Mouse (Mus musculus) hindbrain, embryonic 14.5 days (tissue): Measurements from ENCODE around the gene E2f7. TPM values are rescaled to one million over a fixed set of nuclear protein-coding genes. Genes with fewer than 3 reads are reported as not detected.
A peak's percentile ranks its signal among the peaks of the same experiment; 100 is the strongest.

Source experiments
- ATAC-seq: fragments of 200-750 bp; cut with Nextera tagmentation; 2 replicates; pipeline ENCODE4 v1.8.0; 2017; ENCODE audit warnings: moderate number of reproducible peaks, mild to moderate bottlenecking, moderate TSS enrichment, moderate library complexity; ENCODE audit not compliant: low FRiP score
- DNase-seq: peaks from one replicate; pipeline ENCODE4 v3.0.0-alpha.2; 2015; ENCODE audit warnings: low spot score
- H3K27ac ChIP-seq: fragments of 300-500 bp; sonication (generic); 2 replicates; pipeline ENCODE4 v1.5.1; 2014; ENCODE audit warnings: mild to moderate bottlenecking, moderate library complexity
- H3K27me3 ChIP-seq: fragments of 300-500 bp; sonication (generic); 2 replicates; pipeline ENCODE4 v1.6.1; 2014; ENCODE audit warnings: mild to moderate bottlenecking, low read length, mixed read lengths; ENCODE audit not compliant: control insufficient read depth, insufficient read depth
- H3K36me3 ChIP-seq: fragments of 300-500 bp; sonication (generic); replicated peaks from 2 replicates; pipeline ENCODE4 v1.6.1; 2014; ENCODE audit not compliant: control insufficient read depth, insufficient read depth
- H3K4me1 ChIP-seq: fragments of 300-500 bp; sonication (generic); replicated peaks from 2 replicates; pipeline ENCODE4 v1.6.1; 2014; ENCODE audit warnings: antibody characterized with exemption, low read length, mixed read lengths; ENCODE audit not compliant: control insufficient read depth, insufficient read depth
- H3K4me2 ChIP-seq: fragments of 300-500 bp; sonication (generic); replicated peaks from 2 replicates; pipeline ENCODE4 v1.6.1; 2014; ENCODE audit warnings: mild to moderate bottlenecking, moderate library complexity
- H3K4me3 ChIP-seq: fragments of 300-500 bp; sonication (generic); replicated peaks from 2 replicates; pipeline ENCODE4 v1.5.1; 2014; ENCODE audit warnings: mild to moderate bottlenecking, low read length
- H3K9ac ChIP-seq: fragments of 300-500 bp; sonication (generic); 2 replicates; pipeline ENCODE4 v1.6.1; 2014
- H3K9me3 ChIP-seq: fragments of 300-500 bp; sonication (generic); 2 replicates; pipeline ENCODE4 v1.6.1; 2016; ENCODE audit warnings: low read length; ENCODE audit not compliant: control insufficient read depth
- WGBS: fragments of 180-500 bp; shearing (Covaris S2); extraction: QIAGEN DNeasy Blood & Tissue Kit; methylation state at CpG from one replicate; pipeline ENCODE4 v1.1.7; 2014; 5-methylcytosine and 5-hydroxymethylcytosine counted together
- polyA plus RNA-seq: library from polyadenylated mRNA; unstranded; fragments of >200 nt; fragmentation: Nextera tagmentation; extraction: Ambion mirVana; gene quantifications from 2 replicates; pipeline ENCODE4 v1.2.1, GENCODE M21; 2014

E2f7 gene
- polyA plus RNA-seq, 1 experiment from 2014 or later, result 7.3 TPM

- H3K4me2 ChIP-seq, result peak overlapping the region; percentile 41
- peak overlapping the region; percentile 10; the same call in 1 of the 2 replicates for H3K27ac ChIP-seq
- no peak overlapping the region for H3K4me3 ChIP-seq
- no peaks in the 10 kb centered on the region for H3K9me3 ChIP-seq
- WGBS, result 8% methylated on average over 12 of the region's 12 CpGs
- ATAC-seq, result peak; percentile 79
- DNase-seq, result peak; percentile 90
- H3K27me3 ChIP-seq, result no peaks in the 10 kb centered on the region
- H3K9ac ChIP-seq, result no peak overlapping the region
- no peaks in the 10 kb centered on the region for H3K4me1 ChIP-seq
- H3K36me3 ChIP-seq, result no peaks in the 10 kb centered on the region
These were observed 49.4 kb downstream of the E2f7 start for GRCm38 (mm10) chr10:110794564-110795205.

- Histone ChIP-seq H3K36me3 (no peaks in the 10 kb centered on the region), H3K9me3 (no peaks in the 10 kb centered on the region), H3K27ac (peak overlapping the region; percentile 10; the same call in 1 of the 2 replicates), H3K4me3 (no peak overlapping the region), H3K4me2 (peak overlapping the region; percentile 41; the same call in 1 of the 2 replicates), H3K4me1 (no peaks in the 10 kb centered on the region), H3K9ac (no peak overlapping the region), H3K27me3 (no peaks in the 10 kb centered on the region)
- DNase-seq, result no peak
- 81% methylated on average over 9 of the region's 9 CpGs for WGBS
- ATAC-seq, result peak; percentile 37
These were observed 50.1 kb downstream of the E2f7 start for GRCm38 (mm10) chr10:110795206-110795796.

- H3K27ac ChIP-seq, result no peak overlapping the region
- H3K4me3 ChIP-seq, result no peak overlapping the region
- H3K27me3 ChIP-seq, result no peaks in the 10 kb centered on the region
- no peak overlapping the region for H3K4me2 ChIP-seq
- 85% methylated on average over 3 of the region's 3 CpGs for WGBS
- ATAC-seq (no peak), DNase-seq (no peak)
- no peaks in the 10 kb centered on the region for H3K4me1 ChIP-seq
- H3K9me3 ChIP-seq, result no peaks in the 10 kb centered on the region
- H3K36me3 ChIP-seq, result no peaks in the 10 kb centered on the region
- no peak overlapping the region for H3K9ac ChIP-seq
These were observed 56.1 kb downstream of the E2f7 start for GRCm38 (mm10) chr10:110801296-110801695.

GRCm38 (mm10) chr10:110804279-110805024 lies 59.2 kb downstream of the E2f7 start:
- ATAC-seq, result no peak
- Histone ChIP-seq H3K27me3 (no peaks in the 10 kb centered on the region), H3K4me1 (no peaks in the 10 kb centered on the region), H3K27ac (no peak overlapping the region), H3K36me3 (no peaks in the 10 kb centered on the region), H3K9me3 (no peaks in the 10 kb centered on the region), H3K4me3 (no peak overlapping the region), H3K4me2 (no peak overlapping the region), H3K9ac (no peak overlapping the region)
- DNase-seq, result no peak
- WGBS, result 83% methylated on average over 11 of the region's 11 CpGs

- Histone ChIP-seq H3K36me3 (no peaks in the 10 kb centered on the region), H3K27ac (no peak overlapping the region), H3K4me1 (no peaks in the 10 kb centered on the region), H3K4me3 (no peak overlapping the region), H3K27me3 (no peaks in the 10 kb centered on the region), H3K9me3 (no peaks in the 10 kb centered on the region), H3K4me2 (no peak overlapping the region), H3K9ac (no peak overlapping the region)
- 68% methylated on average over 5 of the region's 5 CpGs for WGBS
- ATAC-seq, result no peak
- DNase-seq, result no peak
These were observed 59.9 kb downstream of the E2f7 start for GRCm38 (mm10) chr10:110805025-110805740.

GRCm38 (mm10) chr10:110806471-110806870 lies 61.2 kb downstream of the E2f7 start:
- ATAC-seq (no peak), DNase-seq (no peak)
- Histone ChIP-seq H3K9ac (no peak overlapping the region), H3K4me3 (no peak overlapping the region), H3K27ac (no peak overlapping the region), H3K4me2 (no peak overlapping the region), H3K27me3 (no peaks in the 10 kb centered on the region), H3K36me3 (no peaks in the 10 kb centered on the region), H3K9me3 (no peaks in the 10 kb centered on the region), H3K4me1 (no peaks in the 10 kb centered on the region)
- 78% methylated on average over 8 of the region's 8 CpGs for whole genome bisulfite sequencing

- H3K4me1 ChIP-seq, result no peaks in the 10 kb centered on the region
- no peak overlapping the region for H3K27ac ChIP-seq
- no peaks in the 10 kb centered on the region for H3K9me3 ChIP-seq
- H3K27me3 ChIP-seq, result no peaks in the 10 kb centered on the region
- WGBS, result 56% methylated on average over 2 of the region's 2 CpGs
- DNase-seq (no peak), ATAC-seq (no peak)
- H3K9ac ChIP-seq, result no peak overlapping the region
- no peak overlapping the region for H3K4me2 ChIP-seq
- H3K36me3 ChIP-seq, result no peaks in the 10 kb centered on the region
- H3K4me3 ChIP-seq, result no peak overlapping the region
These were observed 65.3 kb downstream of the E2f7 start for GRCm38 (mm10) chr10:110810528-110810927.

- H3K9ac ChIP-seq, result no peak overlapping the region
- WGBS, result 82% methylated on average over 10 of the region's 10 CpGs
- H3K36me3 ChIP-seq, result no peaks in the 10 kb centered on the region
- H3K27ac ChIP-seq, result no peak overlapping the region
- H3K4me3 ChIP-seq, result no peak overlapping the region
- no peak for DNase-seq
- H3K9me3 ChIP-seq, result no peaks in the 10 kb centered on the region
- no peaks in the 10 kb centered on the region for H3K27me3 ChIP-seq
- H3K4me1 ChIP-seq, result no peaks in the 10 kb centered on the region
- ATAC-seq, result no peak
- no peak overlapping the region for H3K4me2 ChIP-seq
These were observed 66.1 kb downstream of the E2f7 start for GRCm38 (mm10) chr10:110811209-110811861.

- no peak overlapping the region for H3K4me2 ChIP-seq
- H3K36me3 ChIP-seq, result no peaks in the 10 kb centered on the region
- H3K4me1 ChIP-seq, result no peaks in the 10 kb centered on the region
- no peak overlapping the region for H3K27ac ChIP-seq
- 70% methylated on average over 2 of the region's 2 CpGs for WGBS
- DNase-seq, result no peak
- no peaks in the 10 kb centered on the region for H3K27me3 ChIP-seq
- H3K4me3 ChIP-seq, result no peak overlapping the region
- no peaks in the 10 kb centered on the region for H3K9me3 ChIP-seq
- no peak for ATAC-seq
- H3K9ac ChIP-seq, result no peak overlapping the region
These were observed 66.6 kb downstream of the E2f7 start for GRCm38 (mm10) chr10:110811862-110812225.
